Mouse (Mus musculus) lung, adult 2 months (tissue): Measurements from ENCODE around the gene Gprin2.

Experiments
- CTCF ChIP-seq: fragments of 200-500 bp; IDR thresholded peaks from 2 replicates; pipeline ENCODE4 v1.5.1; 2011; ENCODE audit warnings: mild to moderate bottlenecking, low read length, control low read depth; ENCODE audit not compliant: insufficient read depth
- POLR2A ChIP-seq: fragments of 200-500 bp; IDR thresholded peaks from 2 replicates; pipeline ENCODE4 v1.6.1; 2011; ENCODE audit warnings: low read depth, mild to moderate bottlenecking, control low read depth, low read length, borderline replicate concordance; ENCODE audit errors: extremely low read depth

- TF ChIP-seq POLR2A (no peak), CTCF (no peak)
Measured at GRCm38 (mm10) chr14:34215451-34216127, 14.1 kb upstream of the Gprin2 start.
